Mouse (Mus musculus): ENCODE data around the gene F10.
"Not testable (repeated sequence)": the region's sequence is repeated elsewhere in the genome, so short reads cannot be mapped to it uniquely, and the experiment has no call there.

F10 gene

GRCm38 (mm10) chr8:13060441-13061150, 23.5 kb downstream of the F10 start, which contains the start of gene Proz:
TSS of gene Proz (plus strand) at chr8:13060914.
- DNase-seq (ENCODE audit: low read depth), result no peak

GRCm38 (mm10) chr8:13063112-13063511, 26.0 kb downstream of the F10 start:
- DNase-seq (ENCODE audit: low read depth), result no peak

GRCm38 (mm10) chr8:13073255-13073654, 36.1 kb downstream of the F10 start:
- no peak for DNase-seq (ENCODE audit: low read depth)

GRCm38 (mm10) chr8:13075044-13075443, 37.9 kb downstream of the F10 start:
- DNase-seq (ENCODE audit: low read depth), result no peak

GRCm38 (mm10) chr8:13075579-13075978, 38.5 kb downstream of the F10 start:
- not testable (repeated sequence) for DNase-seq (ENCODE audit: low read depth)

GRCm38 (mm10) chr8:13077542-13077941, 40.4 kb downstream of the F10 start:
- no peak for DNase-seq (ENCODE audit: low read depth)

GRCm38 (mm10) chr8:13104691-13105086, 67.6 kb downstream of the F10 start:
- peak; percentile 94 for DNase-seq (ENCODE audit: low read depth)

- DNase-seq (ENCODE audit: low read depth), result peak; percentile 99
Observed at GRCm38 (mm10) chr8:13105087-13105881, 68.2 kb downstream of the F10 start, which contains the start of the genes Pcid2 and Cul4a. TSS of gene Pcid2 (minus strand) at chr8:13105459. TSS of gene Cul4a (plus strand) at chr8:13105621.

GRCm38 (mm10) chr8:13105908-13106551, 68.9 kb downstream of the F10 start:
- peak; percentile 48 for DNase-seq (ENCODE audit: low read depth)
